ENCODE assay signal across 8 mouse cellular contexts in genomic region chrX:167276953-167277352, GRCm38 (mm10). TPM values are rescaled to one million over a fixed set of nuclear protein-coding genes. Genes with fewer than 3 reads are reported as not detected.
DNase-seq lines count a peak whose midpoint lies in the region; ATAC-seq lines count a peak whose summit lies in the region.

No protein-coding gene starts in this region.

- ATAC-seq in heart, embryonic 11.5 days (replicated peaks; ENCODE audit: insufficient number of reproducible peaks, low FRiP score, low TSS enrichment): no peak
- ATAC-seq in liver, embryonic 12.5 days: no peak
- no peak for ATAC-seq in stomach, embryonic 16.5 days (ENCODE audit: insufficient read depth, low FRiP score)

- DNase-seq in 416B (ENCODE audit: low read depth): peak; percentile 75
- peak; percentile 12 for DNase-seq in adrenal gland, adult 8-10 months
- DNase-seq in embryo, embryonic 9.5 days (ENCODE audit: extremely low spot score): peak; percentile 56
- peak; percentile 66 to 76 for DNase-seq in kidney, postnatal 25 days
- peak; percentile 63 for DNase-seq in neural tube, embryonic 10.5 days (ENCODE audit: extremely low spot score, low spot score)

- H3K4me3 ChIP-seq in heart, embryonic 11.5 days (ENCODE audit: low read depth, low read length): peak overlapping the region; percentile 36
- no peak overlapping the region for H3K4me3 ChIP-seq in liver, embryonic 12.5 days
- peak overlapping the region; percentile 27 for H3K4me3 ChIP-seq in stomach, embryonic 16.5 days (replicated peaks; ENCODE audit: low read length)

- no peak overlapping the region for H3K27ac ChIP-seq in heart, embryonic 11.5 days (ENCODE audit: low read depth, low read length)
- no peak overlapping the region for H3K27ac ChIP-seq in liver, embryonic 12.5 days
- H3K27ac ChIP-seq in stomach, embryonic 16.5 days (ENCODE audit: low read length): 0 out of 2 replicates have a peak overlapping the region, but pooled peaks have one; percentile 7

- peak overlapping the region; percentile 61 for H3K4me2 ChIP-seq in heart, embryonic 11.5 days
- H3K4me2 ChIP-seq in liver, embryonic 12.5 days: peak overlapping the region; percentile 31
- H3K4me2 ChIP-seq in stomach, embryonic 16.5 days (ENCODE audit: low read depth, low read length): peak overlapping the region; percentile 39

- H3K27me3 ChIP-seq in heart, embryonic 11.5 days (ENCODE audit: control insufficient read depth, insufficient read depth, low read length): no peaks in the 10 kb centered on the region
- no peaks in the 10 kb centered on the region for H3K27me3 ChIP-seq in liver, embryonic 12.5 days (replicated peaks)
- no peaks in the 10 kb centered on the region; the same call in 1 of the 2 replicates for H3K27me3 ChIP-seq in stomach, embryonic 16.5 days (ENCODE audit: control insufficient read depth, insufficient read depth, low read length)

- WGBS in heart, embryonic 11.5 days (ENCODE audit: insufficient replicate concordance): 19% methylated on average over 9 of the region's 9 CpGs
- 11% methylated on average over 9 of the region's 9 CpGs for WGBS in liver, embryonic 12.5 days (ENCODE audit: insufficient replicate concordance)
- 13% methylated on average over 9 of the region's 9 CpGs for WGBS in stomach, embryonic 16.5 days

- H3K4me1 ChIP-seq in heart, embryonic 11.5 days (ENCODE audit: control insufficient read depth, insufficient read depth, low read length): no peaks in the 10 kb centered on the region
- H3K4me1 ChIP-seq in liver, embryonic 12.5 days: no peaks in the 10 kb centered on the region
- no peaks in the 10 kb centered on the region for H3K4me1 ChIP-seq in stomach, embryonic 16.5 days (ENCODE audit: control insufficient read depth, insufficient read depth, low read length)

- no peaks in the 10 kb centered on the region for H3K36me3 ChIP-seq in heart, embryonic 11.5 days (ENCODE audit: control insufficient read depth, insufficient read depth, low read length)
- no peaks in the 10 kb centered on the region for H3K36me3 ChIP-seq in liver, embryonic 12.5 days
- no peaks in the 10 kb centered on the region for H3K36me3 ChIP-seq in stomach, embryonic 16.5 days (ENCODE audit: control insufficient read depth, insufficient read depth, low read length)

- H3K9me3 ChIP-seq in heart, embryonic 11.5 days (replicated peaks; ENCODE audit: control insufficient read depth, low read length): no peaks in the 10 kb centered on the region
- no peaks in the 10 kb centered on the region for H3K9me3 ChIP-seq in liver, embryonic 12.5 days (replicated peaks)
- no peaks in the 10 kb centered on the region for H3K9me3 ChIP-seq in stomach, embryonic 16.5 days (replicated peaks; ENCODE audit: control insufficient read depth, low read length)

- H3K9ac ChIP-seq in heart, embryonic 11.5 days (ENCODE audit: low read depth, low read length): peak overlapping the region; percentile 58; the same call in 1 of the 2 replicates
- no peak overlapping the region for H3K9ac ChIP-seq in liver, embryonic 12.5 days
- H3K9ac ChIP-seq in stomach, embryonic 16.5 days (ENCODE audit: low read length): peak overlapping the region; percentile 34

RNA-seq across cellular contexts. Expression of gene Tlr8, which starts 12.8 kb away (rescaled TPM):
- total RNA-seq in adrenal gland, adult 8-10 months (2022): 1 to 10 TPM in 3 of 4 experiments, under 1 TPM in 1; 0.91 to 5.1 (median 3.6) TPM
- 0.06 and 0.17 TPM in 2 replicates for polyA plus RNA-seq in heart, embryonic 11.5 days (2014; fragmentation: Nextera tagmentation; extraction: Ambion mirVana)
- 0.13 and 0.52 TPM in 2 replicates for polyA plus RNA-seq in liver, embryonic 12.5 days (2016; fragmentation: Nextera tagmentation; extraction: Ambion mirVana)
- 0.81 and 0.93 TPM in 2 replicates for polyA plus RNA-seq in stomach, embryonic 16.5 days (2015; fragmentation: Nextera tagmentation; extraction: Ambion mirVana)

RNA-seq across cellular contexts. Expression of gene Tlr7, which starts 53.4 kb away (rescaled TPM):
- total RNA-seq in adrenal gland, adult 8-10 months (2022): 1 to 10 TPM; 1.8 to 7.9 (median 3.7) TPM
- 0.25 and 0.70 TPM in 2 replicates for polyA plus RNA-seq in heart, embryonic 11.5 days (2014; fragmentation: Nextera tagmentation; extraction: Ambion mirVana)
- polyA plus RNA-seq in liver, embryonic 12.5 days (2016; fragmentation: Nextera tagmentation; extraction: Ambion mirVana): 0.42 and 0.58 TPM in 2 replicates
- 0.60 and 1.1 TPM in 2 replicates for polyA plus RNA-seq in stomach, embryonic 16.5 days (2015; fragmentation: Nextera tagmentation; extraction: Ambion mirVana)

Comparison
In these comparisons a context has a peak if more than half of its experiments do, and no peak if none do; other contexts are left out.
1. DNase-seq: peak in every context shown above with its lines; median percentile 75 in 416B; 71 in kidney, postnatal 25 days; 63 in neural tube, embryonic 10.5 days; 56 in embryo, embryonic 9.5 days; 12 in adrenal gland, adult 8-10 months.